Mouse (Mus musculus) thymus, adult 2 months (tissue): ENCODE measurements around the gene Cpvl. TPM values are rescaled to one million over a fixed set of nuclear protein-coding genes. Genes with fewer than 3 reads are reported as not detected.

Experiments
- DNase-seq: peaks from one replicate; pipeline ENCODE4 v3.0.0; 2021
- H3K27ac ChIP-seq: fragments of 200-500 bp; 2 replicates; pipeline ENCODE4 v1.5.1; 2012; ENCODE audit warnings: low read length, control low read depth; ENCODE audit not compliant: control insufficient read depth, insufficient read depth
- H3K27me3 ChIP-seq: fragments of 200-500 bp; 2 replicates; pipeline ENCODE4 v1.6.1; 2012; ENCODE audit warnings: mild to moderate bottlenecking, low read length, moderate library complexity, mixed read lengths; ENCODE audit not compliant: control insufficient read depth, insufficient read depth
- H3K36me3 ChIP-seq: fragments of 200-500 bp; 2 replicates; pipeline ENCODE4 v1.6.1; 2012; ENCODE audit warnings: mild to moderate bottlenecking, low read length, moderate library complexity; ENCODE audit not compliant: control insufficient read depth, insufficient read depth
- H3K4me1 ChIP-seq: fragments of 200-500 bp; replicated peaks from 2 replicates; pipeline ENCODE4 v1.6.1; 2012; ENCODE audit warnings: low read length; ENCODE audit not compliant: control insufficient read depth, insufficient read depth
- H3K4me3 ChIP-seq: fragments of 200-500 bp; 2 replicates; pipeline ENCODE4 v1.5.1; 2012; ENCODE audit warnings: mild to moderate bottlenecking, low read length, control low read depth, moderate library complexity; ENCODE audit not compliant: control insufficient read depth, insufficient read depth
- CTCF ChIP-seq: fragments of 200-500 bp; IDR thresholded peaks from 2 replicates; pipeline ENCODE4 v1.5.1; 2012; ENCODE audit warnings: mild to moderate bottlenecking, control low read depth, low read length, moderate library complexity, borderline replicate concordance; ENCODE audit not compliant: control insufficient read depth, poor library complexity, insufficient read depth; ENCODE audit errors: extremely low read depth
- POLR2A ChIP-seq: fragments of 200-500 bp; IDR thresholded peaks from 2 replicates; pipeline ENCODE4 v1.6.1; 2012; ENCODE audit warnings: mild to moderate bottlenecking, low read length, control low read depth, moderate library complexity; ENCODE audit not compliant: control insufficient read depth, poor library complexity, insufficient read depth; ENCODE audit errors: extremely low read depth
- WGBS: fragments of 180-500 bp; shearing (Covaris S2); methylation state at CpG from one replicate; pipeline ENCODE4 v1.1.7; 2018; 5-methylcytosine and 5-hydroxymethylcytosine counted together
- polyA plus RNA-seq: library from polyadenylated mRNA; depleted of rRNA; stranded (reverse); fragments of >200 nt; gene quantifications from 2 replicates; pipeline ENCODE4 v1.2.3, GENCODE M21; 2012

Gene Cpvl
- polyA plus RNA-seq, 1 experiment, result not detected

- Histone ChIP-seq H3K27ac (no peak overlapping the region), H3K27me3 (no peaks in the 10 kb centered on the region), H3K36me3 (no peaks in the 10 kb centered on the region), H3K4me1 (no peaks in the 10 kb centered on the region), H3K4me3 (no peak overlapping the region)
- DNase-seq, result no peak
- 92% methylated on average over 4 of the region's 4 CpGs for whole genome bisulfite sequencing
- no peak for TF ChIP-seq CTCF
- no peak for TF ChIP-seq POLR2A
These were observed 73.6 kb downstream of the Cpvl start for GRCm38 (mm10) chr6:53904703-53905395.

GRCm38 (mm10) chr6:53904186-53904585, 74.3 kb downstream of the Cpvl start:
- WGBS, result 94% methylated on average over 3 of the region's 3 CpGs
- Histone ChIP-seq H3K27ac (no peak overlapping the region), H3K27me3 (no peaks in the 10 kb centered on the region), H3K4me3 (no peak overlapping the region), H3K36me3 (no peaks in the 10 kb centered on the region), H3K4me1 (no peaks in the 10 kb centered on the region)
- DNase-seq, result no peak
- TF ChIP-seq CTCF (no peak), POLR2A (no peak)

- no peak for DNase-seq
- Histone ChIP-seq H3K4me3 (no peak overlapping the region), H3K36me3 (no peaks in the 10 kb centered on the region), H3K4me1 (no peaks in the 10 kb centered on the region), H3K27me3 (no peaks in the 10 kb centered on the region), H3K27ac (no peak overlapping the region)
- 94% methylated on average over 8 of the region's 8 CpGs for WGBS
- no peak for TF ChIP-seq CTCF
- no peak for TF ChIP-seq POLR2A
These were observed 76.7 kb downstream of the Cpvl start for GRCm38 (mm10) chr6:53901741-53902140.

DNA sequence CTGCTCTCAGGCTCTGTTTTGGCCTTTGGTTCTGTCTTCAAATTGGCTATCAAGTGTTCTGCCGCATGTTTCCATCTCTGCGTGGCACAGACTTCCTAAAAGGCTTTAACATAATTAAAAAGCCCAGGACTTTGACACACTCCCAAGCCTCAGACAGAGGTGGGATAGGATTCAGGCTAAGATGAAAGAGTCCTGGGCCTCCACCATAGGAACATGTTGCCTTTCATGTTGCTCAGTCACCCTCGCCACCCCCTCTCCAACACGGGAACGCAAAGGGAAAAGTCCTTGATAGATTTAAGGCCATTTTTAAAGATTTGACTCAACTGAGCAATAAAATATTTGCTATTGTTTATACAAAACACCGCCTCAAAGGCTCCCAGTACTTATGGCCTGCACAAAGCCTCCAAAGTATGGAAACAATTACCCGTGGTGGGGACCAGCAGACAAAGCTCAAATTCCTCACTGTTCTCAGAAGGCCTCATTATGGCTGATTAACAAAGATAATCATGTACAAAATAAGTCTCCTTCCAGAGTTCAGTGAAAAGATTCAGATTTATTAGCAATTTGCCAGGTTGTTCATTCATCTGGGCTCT, 80.5 kb downstream of the Cpvl start:
- Histone ChIP-seq H3K36me3 (no peaks in the 10 kb centered on the region), H3K4me3 (no peak overlapping the region), H3K27me3 (no peaks in the 10 kb centered on the region), H3K27ac (no peak overlapping the region), H3K4me1 (no peaks in the 10 kb centered on the region)
- 79% methylated on average over 7 of the region's 7 CpGs for WGBS
- TF ChIP-seq CTCF (no peak), POLR2A (no peak)
- DNase-seq, result no peak

DNA sequence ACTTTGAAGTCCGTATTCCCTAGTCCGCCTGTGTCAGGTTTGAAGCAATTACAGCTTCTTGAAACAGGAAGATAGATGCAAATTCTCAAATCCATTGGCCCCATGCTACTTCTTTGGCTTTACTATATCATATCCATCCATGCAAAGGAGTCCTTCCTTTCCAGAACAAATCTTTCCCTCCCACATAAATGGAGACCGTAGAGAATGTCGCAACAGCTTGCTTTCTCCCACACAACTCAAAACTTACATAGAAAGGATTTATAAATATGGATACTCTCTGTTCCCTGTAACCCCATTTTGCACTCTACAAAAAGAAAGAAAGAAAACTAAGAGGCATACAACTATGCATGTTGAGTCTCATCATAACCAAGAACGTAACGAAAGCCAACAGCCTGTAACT, 81.3 kb downstream of the Cpvl start:
- TF ChIP-seq CTCF (no peak), POLR2A (no peak)
- 94% methylated on average over 6 of the region's 6 CpGs for WGBS
- Histone ChIP-seq H3K4me1 (no peaks in the 10 kb centered on the region), H3K27me3 (no peaks in the 10 kb centered on the region), H3K27ac (no peak overlapping the region), H3K36me3 (no peaks in the 10 kb centered on the region), H3K4me3 (no peak overlapping the region)
- no peak for DNase-seq

DNA sequence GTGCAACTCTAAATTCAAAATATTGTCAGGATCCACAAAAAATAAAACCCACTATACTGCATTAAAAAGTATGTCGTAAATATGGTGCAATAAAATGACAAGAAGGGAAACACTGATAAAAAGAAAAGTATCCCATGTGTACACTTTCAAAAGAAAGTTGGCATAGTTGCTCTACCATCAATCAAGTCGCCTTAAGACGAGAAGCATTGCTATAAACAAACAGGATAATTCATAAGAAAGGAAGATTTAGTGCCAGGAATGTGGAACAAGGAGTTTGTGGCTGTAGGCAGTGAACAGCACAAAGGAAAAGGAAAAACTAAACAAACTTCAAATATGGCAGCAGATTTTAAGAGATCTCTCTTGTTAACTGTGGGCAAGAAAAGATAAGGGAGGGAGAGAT, 84.7 kb downstream of the Cpvl start:
- DNase-seq, result no peak
- Histone ChIP-seq H3K4me1 (no peaks in the 10 kb centered on the region), H3K4me3 (no peak overlapping the region), H3K27me3 (no peaks in the 10 kb centered on the region), H3K36me3 (no peaks in the 10 kb centered on the region), H3K27ac (no peak overlapping the region)
- 93% methylated on average over 3 of the region's 3 CpGs for WGBS
- TF ChIP-seq POLR2A, result no peak
- no peak for TF ChIP-seq CTCF
